ENCODE assay signal across 11 mouse cellular contexts in genomic region chr5:63887111-63887510, GRCm38 (mm10).
A peak's percentile ranks its signal among the peaks of the same experiment; 100 is the strongest.
DNase-seq lines count a peak whose midpoint lies in the region; ATAC-seq lines count a peak whose summit lies in the region.
"Had no signal": no experiment of that assay in that cellular context is flagged by ENCODE, and none has a peak within 500 bp of the region (broad histone marks: within the 10 kb centered on the region; RNA-seq: fewer than 3 reads in every experiment).

No protein-coding gene starts in this region.

- H3K36me3 ChIP-seq in kidney, embryonic 16.5 days (ENCODE audit: insufficient read depth, low read length): peaks cover 4% of the 10 kb centered on the region; the same call in 1 of the 2 replicates
- peaks cover 6% of the 10 kb centered on the region; the same call in 1 of the 2 replicates for H3K36me3 ChIP-seq in kidney, embryonic 15.5 days
- H3K36me3 ChIP-seq: embryonic facial prominence, embryonic 15.5 days; hindbrain, embryonic 15.5 days; neural tube, embryonic 13.5 days had no signal

- H3K4me3 ChIP-seq in kidney, embryonic 16.5 days (ENCODE audit: low read length): no peak overlapping the region
- H3K4me3 ChIP-seq in kidney, embryonic 15.5 days (replicated peaks): no peak overlapping the region
- H3K4me3 ChIP-seq: embryonic facial prominence, embryonic 15.5 days; hindbrain, embryonic 15.5 days; neural tube, embryonic 13.5 days had no signal

- no peak overlapping the region for H3K27ac ChIP-seq in kidney, embryonic 16.5 days (ENCODE audit: low read length)
- H3K27ac ChIP-seq in kidney, embryonic 15.5 days: no peak overlapping the region
- H3K27ac ChIP-seq: embryonic facial prominence, embryonic 15.5 days; hindbrain, embryonic 15.5 days; neural tube, embryonic 13.5 days had no signal

- no peaks in the 10 kb centered on the region for H3K4me1 ChIP-seq in kidney, embryonic 16.5 days (ENCODE audit: insufficient read depth, low read length)
- no peaks in the 10 kb centered on the region for H3K4me1 ChIP-seq in kidney, embryonic 15.5 days
- H3K4me1 ChIP-seq: embryonic facial prominence, embryonic 15.5 days; hindbrain, embryonic 15.5 days; neural tube, embryonic 13.5 days had no signal

- WGBS in kidney, embryonic 16.5 days: 89% methylated on average over 4 of the region's 4 CpGs
- 96% methylated on average over 4 of the region's 4 CpGs for WGBS in kidney, embryonic 15.5 days

- no peak overlapping the region for H3K4me2 ChIP-seq in kidney, embryonic 16.5 days (replicated peaks; ENCODE audit: low read depth, low read length)
- H3K4me2 ChIP-seq in kidney, embryonic 15.5 days: no peak overlapping the region
- H3K4me2 ChIP-seq: embryonic facial prominence, embryonic 15.5 days; hindbrain, embryonic 15.5 days; neural tube, embryonic 13.5 days had no signal

- no peak overlapping the region for H3K9ac ChIP-seq in kidney, embryonic 16.5 days (replicated peaks; ENCODE audit: low read length)
- no peak overlapping the region for H3K9ac ChIP-seq in kidney, embryonic 15.5 days
- H3K9ac ChIP-seq: embryonic facial prominence, embryonic 15.5 days; hindbrain, embryonic 15.5 days; neural tube, embryonic 13.5 days had no signal

- no peaks in the 10 kb centered on the region for H3K9me3 ChIP-seq in kidney, embryonic 16.5 days (ENCODE audit: low read length)
- H3K9me3 ChIP-seq in kidney, embryonic 15.5 days (replicated peaks): no peaks in the 10 kb centered on the region
- H3K9me3 ChIP-seq: embryonic facial prominence, embryonic 15.5 days; hindbrain, embryonic 15.5 days; neural tube, embryonic 13.5 days had no signal

- DNase-seq in A20 (ENCODE audit: low read depth, low spot score) (peak; percentile 48), R1 (ENCODE audit: low read depth, low spot score) (peak; percentile 64)
- no peak for DNase-seq in retina, embryonic 14.5 days (ENCODE audit: low spot score)
- DNase-seq in lung, postnatal 14 days: no peak

- ATAC-seq in kidney, embryonic 16.5 days (ENCODE audit: low FRiP score, low TSS enrichment): peak; percentile 5; the same call in 1 of the 2 replicates
- ATAC-seq in kidney, embryonic 15.5 days (replicated peaks; ENCODE audit: low FRiP score): no peak
- ATAC-seq in megakaryocyte, adult 5-6 weeks (ENCODE audit: poor library complexity, severe bottlenecking): peak; percentile 72
- ATAC-seq: midbrain, embryonic 16.5 days had no signal

- H3K27me3 ChIP-seq in kidney, embryonic 16.5 days (ENCODE audit: insufficient read depth, low read length): no peaks in the 10 kb centered on the region
- H3K27me3 ChIP-seq in kidney, embryonic 15.5 days: no peaks in the 10 kb centered on the region
- H3K27me3 ChIP-seq: embryonic facial prominence, embryonic 15.5 days; hindbrain, embryonic 15.5 days; neural tube, embryonic 13.5 days had no signal

Comparison
In these comparisons a context has a peak if more than half of its experiments do, and no peak if none do; other contexts are left out.
1. DNase-seq: peak in A20 (single experiment) and R1 (single experiment); none in retina, embryonic 14.5 days (single experiment) and lung, postnatal 14 days (single experiment).